Mouse (Mus musculus) layer of hippocampus, adult 8-10 months (tissue): ENCODE measurements around the gene Farp1. TPM values are rescaled to one million over a fixed set of nuclear protein-coding genes. Genes with fewer than 3 reads are reported as not detected.

ENCODE experiments used
- DNase-seq, 2 experiments: peaks; one replicate each; pipeline ENCODE4 v3.0.0; 2022; ENCODE audit warnings: low spot score in 2 of 2
- total RNA-seq, 4 experiments: library from RNA; stranded (reverse); gene quantifications; 2 replicates each; pipeline ENCODE4 v1.2.4; 2022

Farp1 gene
- total RNA-seq, 4 experiments from 2014 or later: 110 to 121 (median 116) TPM

DNA sequence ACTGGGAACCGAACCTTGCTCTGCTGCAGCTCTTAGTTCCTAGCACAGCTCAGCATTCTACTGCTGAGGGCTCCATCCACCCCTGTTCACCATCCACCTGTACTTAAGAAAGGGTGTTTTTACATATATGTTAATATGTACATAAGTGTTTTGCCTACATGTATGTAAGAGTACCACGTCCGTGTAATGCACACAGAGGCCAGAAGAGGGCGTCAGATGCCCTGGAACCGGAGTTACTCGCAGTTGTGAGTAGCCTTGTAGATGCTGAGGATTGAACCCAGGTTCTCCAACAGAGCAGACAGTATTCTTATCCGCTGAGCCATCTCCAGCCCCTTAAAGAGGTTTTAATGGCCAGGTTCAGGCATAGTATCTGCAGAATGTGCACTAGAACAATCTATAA is 183.6 kb downstream of the Farp1 start:
- DNase-seq: no peak

GRCm38 (mm10) chr14:121219226-121220039 is 184.4 kb downstream of the Farp1 start:
- no peak for DNase-seq

DNA sequence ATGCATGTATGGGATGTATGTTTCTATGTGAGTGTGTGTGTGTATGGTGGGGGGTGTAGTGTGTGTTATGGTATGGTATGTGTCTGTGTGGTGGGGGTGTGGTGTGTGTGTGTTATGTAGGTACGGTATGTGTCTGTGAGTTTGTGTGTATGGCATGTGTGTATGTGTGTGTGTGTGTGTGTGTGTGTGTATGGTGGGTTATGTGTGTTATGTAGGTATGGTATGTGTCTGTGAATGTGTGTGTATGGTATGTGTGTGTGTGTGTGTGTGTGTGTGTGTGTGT is 185.0 kb downstream of the Farp1 start:
- DNase-seq: no peak

GRCm38 (mm10) chr14:121220723-121221122 is 185.7 kb downstream of the Farp1 start:
- peak; percentile 34 to 44 for DNase-seq

DNA sequence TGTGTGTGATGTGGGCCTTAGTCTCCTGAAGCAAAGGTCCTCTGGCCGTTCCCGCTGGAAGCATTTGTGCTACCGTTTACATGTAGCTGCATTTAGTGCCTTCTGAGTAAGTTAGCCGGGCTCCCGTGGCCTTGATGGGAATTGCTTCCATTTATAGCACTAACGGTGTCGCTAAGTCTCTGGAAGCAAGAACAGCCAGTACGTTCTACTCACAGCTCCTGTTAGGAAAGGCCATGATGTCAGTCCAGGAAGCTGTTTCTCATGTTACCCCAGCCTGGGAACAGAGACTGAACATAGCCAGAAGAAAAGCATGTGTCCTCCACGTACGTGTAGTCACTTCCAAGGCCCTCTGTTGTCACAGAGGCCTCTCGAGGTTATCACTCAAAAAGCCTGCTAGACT is 190.8 kb downstream of the Farp1 start:
- no peak for DNase-seq

DNA sequence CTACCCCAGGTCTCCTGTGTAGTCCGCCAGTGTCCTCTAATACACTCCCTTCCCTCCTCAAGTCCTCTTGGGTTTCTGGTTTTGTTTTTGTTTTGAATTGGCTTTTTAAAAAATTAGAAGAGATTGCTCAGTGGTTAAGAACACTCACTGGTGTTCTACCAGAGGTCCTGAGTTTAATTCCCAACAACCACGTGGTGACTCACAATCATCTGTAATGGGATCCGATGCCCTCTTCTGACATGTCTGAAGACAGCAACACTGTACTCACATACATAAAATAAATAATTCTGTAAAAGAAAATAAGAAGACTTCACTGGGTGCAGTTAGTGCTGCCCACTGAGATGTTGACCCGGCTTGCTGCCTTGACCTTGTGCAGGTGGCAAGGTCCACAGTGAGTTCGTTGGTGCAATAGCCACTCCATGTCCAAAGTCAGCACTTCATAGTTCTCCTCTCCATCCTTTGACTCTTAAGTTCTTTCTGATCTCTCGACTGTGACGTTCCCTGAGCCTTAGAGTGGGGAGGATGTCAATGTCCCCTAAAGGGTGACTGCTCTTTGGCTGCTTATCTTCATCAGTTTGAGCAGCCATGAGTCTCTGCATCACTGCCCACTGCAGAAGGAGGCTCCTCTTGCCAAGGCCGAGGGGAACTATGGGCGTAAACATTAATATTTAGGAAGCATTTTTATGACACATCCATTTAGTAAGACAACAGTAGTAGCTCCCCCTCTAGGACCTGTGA is 194.2 kb downstream of the Farp1 start:
- no peak for DNase-seq

DNA sequence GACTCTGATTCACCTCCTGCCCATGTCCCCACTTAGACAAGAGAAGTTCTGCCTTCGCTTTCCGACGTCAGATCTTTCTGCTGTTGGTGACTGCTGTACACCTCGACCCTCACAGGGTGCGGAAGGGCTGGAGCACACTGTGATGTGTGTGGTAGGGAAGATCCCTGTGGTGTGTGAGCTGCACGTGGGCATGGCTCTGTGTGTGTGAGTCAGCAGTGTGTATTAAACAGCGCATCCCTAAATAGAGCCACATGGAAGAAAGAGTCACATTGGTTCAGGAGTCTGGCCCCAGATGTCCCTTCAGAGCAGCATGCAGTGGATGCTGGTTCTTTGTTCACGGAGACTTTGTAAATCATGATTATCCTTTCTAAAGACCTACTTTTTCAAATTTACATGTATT is 196.2 kb downstream of the Farp1 start:
- no peak for DNase-seq

GRCm38 (mm10) chr14:121234741-121235307 is 199.8 kb downstream of the Farp1 start:
- DNase-seq: no peak

DNA sequence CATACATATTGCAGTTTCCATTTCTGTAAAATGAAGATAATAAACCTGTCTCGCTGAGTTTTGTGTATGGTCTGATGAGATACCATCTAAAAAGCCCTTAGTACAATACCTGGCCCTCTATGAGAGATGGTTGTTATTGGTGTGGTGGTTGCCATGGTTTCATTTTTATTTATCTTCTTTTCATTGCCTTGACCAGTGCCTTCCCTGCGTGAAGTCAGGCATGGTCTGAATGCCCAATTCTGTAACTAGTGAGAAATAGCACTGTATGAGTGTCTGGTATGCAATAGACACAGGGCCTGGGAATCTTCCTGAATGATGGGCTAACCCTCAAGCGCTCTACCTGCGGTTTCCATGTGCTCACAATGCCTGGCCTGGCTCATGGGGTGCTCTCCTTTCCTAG is 201.7 kb downstream of the Farp1 start:
- DNase-seq: no peak

GRCm38 (mm10) chr14:121238727-121239126 is 203.7 kb downstream of the Farp1 start:
- DNase-seq: no peak

DNA sequence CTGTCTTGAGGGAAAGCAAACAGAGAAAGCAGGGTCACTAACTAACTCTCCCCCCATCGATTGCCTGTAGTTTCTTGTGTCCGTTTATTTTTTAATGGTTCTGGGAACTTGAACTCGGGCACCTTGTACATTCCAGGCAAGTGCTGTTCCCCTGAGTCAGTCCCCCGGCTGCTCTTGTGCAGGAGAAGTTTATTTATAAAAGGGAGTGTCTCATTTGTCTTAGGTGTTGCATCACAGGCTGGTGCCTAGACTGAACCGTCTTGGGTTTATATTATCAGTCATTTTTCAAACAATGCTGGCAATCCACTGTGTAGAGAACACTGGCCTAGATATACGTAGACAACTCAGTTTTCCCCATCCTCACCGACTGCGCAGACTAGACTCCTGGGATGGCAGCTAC is 204.4 kb downstream of the Farp1 start:
- no peak for DNase-seq

DNA sequence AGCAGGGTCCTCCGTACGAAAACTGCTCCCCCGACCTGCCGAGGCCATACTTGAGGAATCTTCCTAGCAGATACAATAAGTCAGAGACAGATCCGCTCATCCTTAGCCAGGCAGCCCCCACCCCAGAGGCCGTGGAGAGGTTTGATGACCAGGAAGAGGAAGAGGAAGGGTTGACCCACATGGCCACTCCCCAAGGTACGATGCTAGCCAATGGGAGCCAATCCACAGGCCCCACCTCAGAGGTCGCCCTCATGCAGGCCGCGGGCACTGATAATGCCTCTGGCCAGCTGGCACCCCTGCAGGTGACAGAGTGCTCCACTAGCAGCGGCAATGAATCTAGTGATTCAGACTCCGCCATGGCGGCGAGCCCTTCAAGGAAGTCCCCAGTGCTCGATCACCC is 209.1 kb downstream of the Farp1 start:
- no peak for DNase-seq

- DNase-seq: no peak
These were observed 211.2 kb downstream of the Farp1 start for GRCm38 (mm10) chr14:121246048-121246731.

- DNase-seq: no peak
These were observed 212.3 kb downstream of the Farp1 start for GRCm38 (mm10) chr14:121247287-121247686.

DNA sequence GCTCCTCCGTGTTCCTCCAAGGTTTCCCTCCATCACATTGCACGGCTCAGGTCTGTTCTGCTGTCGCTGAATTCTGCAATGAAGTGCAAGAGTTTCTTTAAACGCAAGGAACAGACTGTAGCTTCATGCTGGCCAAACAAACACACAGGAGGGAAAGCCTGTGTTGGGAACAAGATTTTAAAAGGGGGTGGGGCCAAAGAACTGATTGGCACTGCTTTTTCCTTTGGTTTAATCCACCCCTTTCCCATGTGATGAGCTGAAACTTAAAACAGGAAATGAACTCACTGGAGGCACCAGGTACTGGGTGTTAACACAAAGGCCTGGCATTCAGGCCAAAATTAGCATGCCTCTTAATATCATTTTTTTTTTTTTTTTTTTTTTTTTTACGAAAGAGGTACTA is 213.3 kb downstream of the Farp1 start:
- no peak for DNase-seq

DNA sequence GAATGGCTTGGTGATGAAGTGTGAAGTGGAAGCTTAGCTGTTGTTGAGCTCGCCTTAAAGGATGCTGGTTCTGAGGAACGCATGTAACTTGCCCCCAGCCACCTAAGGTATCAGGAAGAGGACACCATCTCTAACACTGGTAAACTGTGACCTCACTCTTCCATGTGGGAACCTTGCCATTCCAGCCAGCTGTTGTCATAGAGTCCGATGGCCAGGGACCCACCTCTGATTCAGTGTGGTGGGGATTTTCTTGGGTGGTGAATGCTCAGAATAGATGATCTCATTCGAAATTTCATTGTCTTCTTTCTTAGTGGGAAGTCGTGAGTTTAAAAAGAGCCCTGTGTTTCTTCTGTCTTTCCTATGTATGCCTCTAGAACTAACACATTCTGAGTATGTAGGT is 216.1 kb downstream of the Farp1 start:
- DNase-seq: no peak

DNA sequence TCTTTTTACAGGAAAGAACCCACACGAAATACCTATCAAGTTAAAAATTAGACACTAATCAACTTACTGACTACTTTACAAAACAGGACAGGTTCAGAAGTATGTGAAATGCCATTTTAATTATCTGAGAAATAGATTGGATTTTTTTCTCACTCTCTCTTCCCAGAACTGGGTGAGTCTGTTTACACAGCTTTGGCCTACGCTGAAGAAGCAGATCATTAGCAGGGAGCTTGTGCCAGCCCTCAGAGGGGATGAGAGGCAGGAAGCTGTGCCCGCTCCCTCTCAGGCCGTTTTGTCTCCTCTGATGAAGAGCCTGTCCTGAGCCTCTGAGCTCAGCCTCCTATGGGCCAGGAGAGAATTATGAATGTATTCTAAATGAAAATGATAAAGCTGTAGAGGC is 216.7 kb downstream of the Farp1 start:
- DNase-seq: no peak

- no peak for DNase-seq
These were observed 217.5 kb downstream of the Farp1 start for GRCm38 (mm10) chr14:121252542-121252941.

DNA sequence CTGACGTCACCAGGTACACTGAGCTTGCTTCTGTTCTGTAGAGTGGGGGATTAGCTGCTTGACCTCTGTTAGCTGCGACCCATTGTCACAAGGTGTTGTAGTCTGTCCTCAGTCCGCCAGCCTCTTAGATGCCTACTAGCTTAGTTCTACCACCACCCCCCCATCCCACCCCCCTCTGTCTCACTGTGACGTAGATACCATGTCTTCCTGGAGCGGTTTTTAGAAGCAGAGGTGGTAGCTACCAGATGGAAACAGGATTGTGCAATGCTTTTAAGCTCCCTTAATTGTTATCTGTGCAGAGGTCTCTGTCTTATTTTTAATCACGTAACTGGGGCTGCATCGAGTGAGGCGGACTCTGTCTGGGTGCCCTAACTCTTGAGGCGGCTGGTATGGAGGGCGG is 219.9 kb downstream of the Farp1 start:
- no peak for DNase-seq

DNA sequence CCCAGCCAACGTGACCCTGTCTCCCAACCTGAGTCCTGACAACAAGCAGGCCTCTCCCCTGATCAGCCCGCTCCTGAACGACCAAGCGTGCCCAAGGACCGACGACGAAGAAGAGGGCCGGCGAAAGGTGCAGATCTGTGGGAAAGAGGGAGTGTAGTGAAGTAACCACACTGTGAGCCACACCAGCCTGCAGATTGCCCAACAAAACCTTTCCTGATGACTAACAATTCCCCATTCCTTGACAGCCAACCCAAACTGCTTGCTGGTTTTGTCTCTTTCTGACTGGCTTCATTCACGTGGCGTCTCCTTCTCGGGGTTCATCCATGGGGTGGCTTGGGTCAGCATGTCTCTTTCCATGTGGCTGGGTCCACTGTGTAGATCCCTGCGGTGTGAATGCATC is 220.5 kb downstream of the Farp1 start:
- DNase-seq: no peak

- no peak for DNase-seq
These were observed 221.9 kb downstream of the Farp1 start for GRCm38 (mm10) chr14:121256896-121257295.

GRCm38 (mm10) chr14:121259332-121259731 is 224.3 kb downstream of the Farp1 start:
- DNase-seq: no peak
